Mouse (Mus musculus) neural tube, embryonic 13.5 days (tissue): ENCODE measurements around the gene Cetn2. TPM values are rescaled to one million over a fixed set of nuclear protein-coding genes. Genes with fewer than 3 reads are reported as not detected.

ENCODE experiments used
- ATAC-seq: fragments of 200-750 bp; cut with Nextera tagmentation; 2 replicates; pipeline ENCODE4 v1.8.0; 2017; ENCODE audit warnings: low read depth, mild to moderate bottlenecking, moderate TSS enrichment, moderate library complexity
- H3K27ac ChIP-seq: fragments of 300-500 bp; sonication (generic); replicated peaks from 2 replicates; pipeline ENCODE4 v1.5.1; 2015; ENCODE audit warnings: moderate library complexity, mild to moderate bottlenecking, inconsistent platforms
- H3K27me3 ChIP-seq: fragments of 300-500 bp; sonication (generic); 2 replicates; pipeline ENCODE4 v1.6.1; 2015; ENCODE audit warnings: mild to moderate bottlenecking, inconsistent platforms
- H3K36me3 ChIP-seq: fragments of 300-500 bp; sonication (generic); 2 replicates; pipeline ENCODE4 v1.6.1; 2015; ENCODE audit warnings: mild to moderate bottlenecking, inconsistent platforms
- H3K4me1 ChIP-seq: fragments of 300-500 bp; sonication (generic); replicated peaks from 2 replicates; pipeline ENCODE4 v1.6.1; 2015; ENCODE audit warnings: inconsistent platforms
- H3K4me2 ChIP-seq: fragments of 300-500 bp; sonication (generic); 2 replicates; pipeline ENCODE4 v1.6.1; 2015; ENCODE audit warnings: inconsistent platforms, mild to moderate bottlenecking, moderate library complexity
- H3K4me3 ChIP-seq: fragments of 300-500 bp; sonication (generic); 2 replicates; pipeline ENCODE4 v1.5.1; 2015; ENCODE audit warnings: mild to moderate bottlenecking, inconsistent platforms
- H3K9ac ChIP-seq: fragments of 300-500 bp; sonication (generic); 2 replicates; pipeline ENCODE4 v1.6.1; 2015; ENCODE audit warnings: moderate library complexity, mild to moderate bottlenecking, inconsistent platforms
- H3K9me3 ChIP-seq: fragments of 300-500 bp; sonication (generic); 2 replicates; pipeline ENCODE4 v1.6.1; 2016; ENCODE audit warnings: inconsistent platforms
- WGBS: fragments of 180-500 bp; shearing (Covaris S2); methylation state at CpG from one replicate; pipeline ENCODE4 v1.1.7; 2015; 5-methylcytosine and 5-hydroxymethylcytosine counted together
- polyA plus RNA-seq: library from polyadenylated mRNA; unstranded; fragments of >200 nt; fragmentation: Nextera tagmentation; extraction: Ambion mirVana; gene quantifications from 2 replicates; pipeline ENCODE4 v1.2.1, GENCODE M21; 2015

Gene Cetn2
- polyA plus RNA-seq = 81.3 and 83.0 TPM in 2 replicates

GRCm38 (mm10) chrX:72917884-72918681, at the start of gene Cetn2, which contains the start of gene Nsdhl:
Gene Cetn2, minus strand, starts transcription at chrX:72918411.
Gene Nsdhl, plus strand, starts transcription at chrX:72918557.
- Histone ChIP-seq H3K27me3 (no peaks in the 10 kb centered on the region), H3K36me3 (no peaks in the 10 kb centered on the region), H3K27ac (peak within 1 kb of the TSS; percentile 81), H3K9ac (peak within 1 kb of the TSS; percentile 73), H3K4me3 (peak within 1 kb of the TSS; percentile 53), H3K4me1 (peaks cover 23% of the 10 kb centered on the region), H3K4me2 (peak within 1 kb of the TSS; percentile 62), H3K9me3 (no peaks in the 10 kb centered on the region)
- peak; percentile 99 for ATAC-seq
- 16% methylated on average over 41 of the region's 41 CpGs for WGBS

- H3K27ac ChIP-seq = no peak overlapping the region
- no peak for ATAC-seq
- H3K36me3 ChIP-seq = peaks cover 8% of the 10 kb centered on the region
These were observed 44.5 kb upstream of the Cetn2 start for GRCm38 (mm10) chrX:72962743-72963142.

DNA sequence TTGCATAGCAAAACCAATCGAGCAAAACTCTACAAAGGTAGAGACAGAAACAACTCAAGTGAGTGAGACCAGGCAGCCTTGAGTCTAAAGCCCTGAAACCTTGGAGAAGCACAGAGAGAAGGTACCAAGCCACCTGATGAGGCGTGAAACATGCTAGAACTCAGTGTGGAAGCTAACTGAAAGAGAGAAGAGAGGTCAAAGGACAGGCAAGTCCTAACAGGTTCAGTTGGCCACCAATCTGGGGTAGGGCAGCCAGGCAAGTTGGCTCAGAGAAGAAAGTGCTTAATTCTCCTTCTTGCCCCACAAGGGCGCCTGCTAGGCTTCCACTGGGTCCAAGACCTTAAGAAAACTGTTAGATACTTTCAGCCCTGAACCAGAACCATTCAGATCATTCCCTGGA, 43.3 kb upstream of the Cetn2 start:
- Histone ChIP-seq H3K36me3 (peaks cover 18% of the 10 kb centered on the region), H3K4me2 (no peak overlapping the region)
- no peak for ATAC-seq

More at GRCm38 (mm10) chrX:72962743-72963142, 44.5 kb upstream of the Cetn2 start:
- no peak overlapping the region for H3K9ac ChIP-seq
- 84% methylated on average over 3 of the region's 3 CpGs for WGBS
- H3K9me3 ChIP-seq = no peaks in the 10 kb centered on the region
- no peaks in the 10 kb centered on the region for H3K27me3 ChIP-seq
- no peak overlapping the region for H3K4me2 ChIP-seq
- no peaks in the 10 kb centered on the region for H3K4me1 ChIP-seq
- H3K4me3 ChIP-seq = no peak overlapping the region

DNA sequence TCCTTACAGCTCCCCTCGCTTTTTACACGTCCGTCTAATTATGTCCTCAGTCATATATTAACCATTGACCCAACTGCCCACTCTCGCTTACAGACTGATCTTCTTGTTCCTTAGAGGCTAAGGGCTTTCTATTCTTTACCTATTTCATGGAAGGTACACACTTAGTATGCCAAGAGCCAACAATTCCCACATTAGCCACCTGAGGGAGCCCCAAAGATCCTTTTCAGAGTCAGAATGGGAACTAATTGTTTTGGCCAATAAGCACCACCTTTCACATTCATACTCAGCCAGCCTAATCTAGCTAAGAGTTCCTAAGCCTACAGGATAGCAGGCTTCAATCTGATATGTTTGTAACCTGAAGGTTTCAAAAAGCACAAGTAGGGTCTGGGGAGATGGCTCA, 42.2 kb upstream of the Cetn2 start:
- Histone ChIP-seq H3K27ac (no peak overlapping the region), H3K27me3 (no peaks in the 10 kb centered on the region), H3K9me3 (no peaks in the 10 kb centered on the region), H3K4me1 (no peaks in the 10 kb centered on the region), H3K4me2 (no peak overlapping the region), H3K9ac (no peak overlapping the region), H3K4me3 (no peak overlapping the region), H3K36me3 (peaks cover 25% of the 10 kb centered on the region)
- 83% methylated on average over 4 of the region's 4 CpGs for WGBS
- ATAC-seq = no peak

More for the DNA sequence above, 43.3 kb upstream of the Cetn2 start:
- no peak overlapping the region for H3K4me3 ChIP-seq
- no peak overlapping the region for H3K27ac ChIP-seq
- no peak overlapping the region for H3K9ac ChIP-seq
- no peaks in the 10 kb centered on the region for H3K27me3 ChIP-seq
- H3K9me3 ChIP-seq = no peaks in the 10 kb centered on the region
- WGBS = 78% methylated on average over 3 of the region's 3 CpGs
- H3K4me1 ChIP-seq = no peaks in the 10 kb centered on the region

DNA sequence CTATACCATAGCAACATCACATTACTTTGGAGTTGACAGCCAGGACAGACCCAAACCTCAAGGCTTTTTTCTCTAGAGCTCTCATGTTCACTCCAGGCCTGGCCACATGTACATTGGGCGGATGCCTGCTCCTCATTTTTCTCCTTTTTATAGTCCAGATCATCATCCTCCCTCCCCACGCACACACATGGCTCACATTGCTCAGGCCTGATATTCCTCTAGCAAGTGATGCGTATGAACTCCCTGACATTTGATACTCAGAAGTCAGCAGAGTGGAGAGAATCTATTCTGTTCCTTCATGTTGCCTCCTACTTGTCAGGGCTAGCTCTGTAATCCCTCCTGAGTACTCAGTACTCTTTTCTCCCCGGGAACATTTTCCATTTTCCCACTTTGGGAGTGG, 38.3 kb upstream of the Cetn2 start:
- Histone ChIP-seq H3K4me2 (no peak overlapping the region), H3K27me3 (no peaks in the 10 kb centered on the region), H3K9me3 (no peaks in the 10 kb centered on the region), H3K36me3 (peaks cover 35% of the 10 kb centered on the region), H3K4me3 (no peak overlapping the region), H3K27ac (no peak overlapping the region), H3K4me1 (no peaks in the 10 kb centered on the region), H3K9ac (no peak overlapping the region)
- WGBS = 88% methylated on average over 4 of the region's 4 CpGs
- no peak for ATAC-seq

GRCm38 (mm10) chrX:72953464-72953863, 35.3 kb upstream of the Cetn2 start:
- no peak for ATAC-seq
- H3K27me3 ChIP-seq = no peaks in the 10 kb centered on the region

DNA sequence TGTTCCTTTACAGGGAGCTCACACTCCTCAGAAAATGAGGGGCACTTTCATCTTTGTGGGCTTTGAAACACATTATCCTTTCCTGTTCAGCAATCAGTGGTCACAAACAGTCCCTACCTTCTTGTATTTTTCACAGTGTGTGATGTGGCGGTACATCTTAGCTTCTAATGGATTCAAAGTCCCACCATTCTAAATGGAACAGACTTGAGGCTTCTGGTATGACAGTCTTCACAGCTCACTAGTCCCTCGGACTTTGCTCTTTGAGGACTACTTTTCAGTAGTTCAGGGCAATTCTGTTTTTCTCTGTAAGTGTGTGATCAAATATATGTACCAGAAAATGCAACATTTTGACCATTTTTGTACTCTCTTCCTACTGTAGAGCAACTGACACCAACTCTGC, 3.2 kb upstream of the Cetn2 start:
- H3K36me3 ChIP-seq = 0 out of 2 replicates have a peak, but pooled peaks cover under 1% of the 10 kb centered on the region
- no peaks in the 10 kb centered on the region for H3K9me3 ChIP-seq
- no peaks in the 10 kb centered on the region for H3K27me3 ChIP-seq
- no peak overlapping the region for H3K4me3 ChIP-seq
- H3K27ac ChIP-seq = no peak overlapping the region
- no peak for ATAC-seq
- H3K9ac ChIP-seq = no peak overlapping the region
- peaks cover 23% of the 10 kb centered on the region for H3K4me1 ChIP-seq
- H3K4me2 ChIP-seq = no peak overlapping the region
- WGBS = 67% methylated on average over 2 of the region's 2 CpGs

More at GRCm38 (mm10) chrX:72953464-72953863, 35.3 kb upstream of the Cetn2 start:
- no peak overlapping the region for H3K9ac ChIP-seq
- no peak overlapping the region for H3K4me2 ChIP-seq
- peaks cover 44% of the 10 kb centered on the region for H3K36me3 ChIP-seq
- H3K4me1 ChIP-seq = no peaks in the 10 kb centered on the region
- H3K27ac ChIP-seq = no peak overlapping the region
- 91% methylated on average over 4 of the region's 4 CpGs for WGBS
- H3K4me3 ChIP-seq = no peak overlapping the region
- no peaks in the 10 kb centered on the region for H3K9me3 ChIP-seq

- H3K27ac ChIP-seq = peak overlapping the region; percentile 81
- H3K9me3 ChIP-seq = no peaks in the 10 kb centered on the region
- peak; percentile 74 for ATAC-seq
- WGBS = 19% methylated on average over 6 of the region's 6 CpGs
- peaks cover 23% of the 10 kb centered on the region for H3K4me1 ChIP-seq
- H3K36me3 ChIP-seq = no peaks in the 10 kb centered on the region
- H3K4me2 ChIP-seq = peak overlapping the region; percentile 62
- H3K27me3 ChIP-seq = no peaks in the 10 kb centered on the region
- peak overlapping the region; percentile 73 for H3K9ac ChIP-seq
- peak overlapping the region; percentile 53 for H3K4me3 ChIP-seq
These were observed 460 bp upstream of the Cetn2 start for GRCm38 (mm10) chrX:72918682-72919059.

DNA sequence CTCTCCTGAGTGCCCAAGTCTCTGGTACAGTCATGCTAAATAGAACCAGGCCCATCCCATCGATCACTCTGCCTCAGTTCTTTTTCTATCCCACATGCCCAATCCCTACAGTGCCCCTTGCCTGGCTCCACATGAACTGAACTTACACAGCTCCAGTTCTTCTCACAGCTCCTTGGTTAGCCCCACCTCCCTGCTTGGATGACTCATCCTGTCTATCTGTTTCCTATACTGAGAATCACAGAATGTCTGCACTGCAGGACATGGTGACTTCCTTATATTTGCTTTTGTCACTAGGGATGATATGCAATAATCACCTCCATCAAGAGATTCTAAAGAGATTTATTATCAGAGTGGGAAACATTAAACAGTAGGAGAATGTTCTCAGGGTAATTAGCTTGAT, 6.6 kb downstream of the Cetn2 start:
- H3K4me3 ChIP-seq = no peak overlapping the region
- ATAC-seq = no peak
- H3K27ac ChIP-seq = no peak overlapping the region
- no peaks in the 10 kb centered on the region for H3K36me3 ChIP-seq
- 87% methylated on average over 1 of the region's 1 CpGs for WGBS
- H3K4me1 ChIP-seq = no peaks in the 10 kb centered on the region
- H3K27me3 ChIP-seq = no peaks in the 10 kb centered on the region
- H3K4me2 ChIP-seq = no peak overlapping the region
- H3K9me3 ChIP-seq = no peaks in the 10 kb centered on the region
- H3K9ac ChIP-seq = no peak overlapping the region

- Histone ChIP-seq H3K9me3 (no peaks in the 10 kb centered on the region), H3K27ac (no peak overlapping the region), H3K4me2 (0 out of 2 replicates have a peak overlapping the region, but pooled peaks have one; percentile 11), H3K4me1 (no peaks in the 10 kb centered on the region), H3K9ac (no peak overlapping the region), H3K4me3 (no peak overlapping the region), H3K27me3 (no peaks in the 10 kb centered on the region), H3K36me3 (no peaks in the 10 kb centered on the region)
- peak; percentile 85 for ATAC-seq
- 25% methylated on average over 2 of the region's 2 CpGs for WGBS
These were observed 9.8 kb downstream of the Cetn2 start for GRCm38 (mm10) chrX:72908404-72908741.

DNA sequence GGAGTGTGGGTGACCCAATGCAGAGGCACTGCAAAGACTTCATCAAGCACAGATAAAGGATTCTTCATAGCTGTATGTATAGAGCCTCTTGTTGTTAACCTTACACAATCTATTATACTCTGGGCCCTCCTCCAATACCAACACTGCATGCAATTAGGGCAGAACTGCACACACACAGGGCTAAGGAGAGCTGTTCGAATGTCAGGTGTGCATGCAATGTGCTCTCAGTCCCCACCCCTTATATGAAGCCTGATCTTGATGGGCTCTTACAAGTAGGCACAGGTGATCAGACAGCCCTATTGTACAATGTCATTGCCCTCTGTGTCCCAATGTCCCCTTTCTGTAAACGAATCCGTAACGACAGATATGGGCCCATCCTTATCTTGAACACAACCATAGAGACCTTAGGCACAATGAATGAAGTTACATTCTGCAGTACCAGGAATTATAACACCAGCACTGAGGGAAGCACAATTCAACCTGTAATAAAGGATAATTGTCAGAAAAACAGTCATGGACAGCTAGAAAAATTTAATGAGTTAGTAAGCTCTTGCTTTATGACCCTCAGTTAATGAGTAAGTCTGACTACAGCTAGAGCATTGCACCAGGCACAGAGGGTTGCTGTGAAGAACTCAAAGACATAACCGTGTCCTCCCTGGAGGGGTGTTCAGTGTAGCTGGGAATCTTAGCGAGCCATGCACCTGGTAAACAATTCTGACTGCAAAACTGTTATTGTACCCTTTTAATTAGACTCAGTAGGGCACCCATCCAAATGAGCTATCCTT, 10.4 kb downstream of the Cetn2 start:
- 0 out of 2 replicates have a peak overlapping the region, but pooled peaks have one; percentile 11 for H3K4me2 ChIP-seq
- WGBS = 63% methylated on average over 6 of the region's 6 CpGs

GRCm38 (mm10) chrX:72902530-72902929, 15.7 kb downstream of the Cetn2 start:
- 27% methylated on average over 1 of the region's 1 CpGs for WGBS
- Histone ChIP-seq H3K4me3 (no peak overlapping the region), H3K27me3 (no peaks in the 10 kb centered on the region), H3K9me3 (no peaks in the 10 kb centered on the region), H3K4me1 (no peaks in the 10 kb centered on the region), H3K27ac (no peak overlapping the region), H3K9ac (no peak overlapping the region), H3K4me2 (no peak overlapping the region), H3K36me3 (no peaks in the 10 kb centered on the region)
- no peak for ATAC-seq

More for the DNA sequence above, 10.4 kb downstream of the Cetn2 start:
- Histone ChIP-seq H3K4me1 (no peaks in the 10 kb centered on the region), H3K27me3 (no peaks in the 10 kb centered on the region), H3K9ac (no peak overlapping the region), H3K36me3 (no peaks in the 10 kb centered on the region), H3K27ac (0 out of 2 replicates have a peak overlapping the region, but pooled peaks have one; percentile 19), H3K9me3 (no peaks in the 10 kb centered on the region), H3K4me3 (no peak overlapping the region)
- ATAC-seq = peak; percentile 90
